Mouse (Mus musculus) liver, embryonic 11.5 days (tissue): ENCODE measurements around the gene Atp1a4. TPM values are rescaled to one million over a fixed set of nuclear protein-coding genes. Genes with fewer than 3 reads are reported as not detected.
A peak's percentile ranks its signal among the peaks of the same experiment; 100 is the strongest.

Experiments
- ATAC-seq: fragments of 200-750 bp; cut with Nextera tagmentation; replicated peaks from 2 replicates; pipeline ENCODE4 v1.8.0; 2017; ENCODE audit warnings: moderate number of reproducible peaks, mild to moderate bottlenecking, moderate TSS enrichment, moderate library complexity; ENCODE audit not compliant: low FRiP score
- DNase-seq: peaks from one replicate; pipeline ENCODE4 v3.0.0-alpha.2; 2017; ENCODE audit warnings: low spot score
- H3K27ac ChIP-seq: fragments of 300-500 bp; sonication (generic); 2 replicates; pipeline ENCODE4 v1.5.1; 2014; ENCODE audit warnings: mild to moderate bottlenecking, low read depth, low read length, control low read depth
- H3K27me3 ChIP-seq: fragments of 300-500 bp; sonication (generic); replicated peaks from 2 replicates; pipeline ENCODE4 v1.6.1; 2014; ENCODE audit warnings: low read length, mixed read lengths; ENCODE audit not compliant: control insufficient read depth, insufficient read depth
- H3K36me3 ChIP-seq: fragments of 300-500 bp; sonication (generic); 2 replicates; pipeline ENCODE4 v1.6.1; 2014; ENCODE audit warnings: mild to moderate bottlenecking, low read length, moderate library complexity, mixed read lengths; ENCODE audit not compliant: control insufficient read depth, insufficient read depth
- H3K4me1 ChIP-seq: fragments of 300-500 bp; sonication (generic); replicated peaks from 2 replicates; pipeline ENCODE4 v1.6.1; 2014; ENCODE audit warnings: low read length, mixed read lengths; ENCODE audit not compliant: control insufficient read depth, insufficient read depth
- H3K4me2 ChIP-seq: fragments of 300-500 bp; sonication (generic); 2 replicates; pipeline ENCODE4 v1.6.1; 2014; ENCODE audit warnings: mild to moderate bottlenecking, control low read depth, moderate library complexity
- H3K4me3 ChIP-seq: fragments of 300-500 bp; sonication (generic); 2 replicates; pipeline ENCODE4 v1.5.1; 2014; ENCODE audit warnings: low read depth, low read length, control low read depth
- H3K9ac ChIP-seq: fragments of 300-500 bp; sonication (generic); 2 replicates; pipeline ENCODE4 v1.6.1; 2014; ENCODE audit warnings: low read depth, low read length, control low read depth
- H3K9me3 ChIP-seq: fragments of 300-500 bp; sonication (generic); 2 replicates; pipeline ENCODE4 v1.6.1; 2016; ENCODE audit warnings: low read length, inconsistent platforms, mixed read lengths; ENCODE audit not compliant: control insufficient read depth
- WGBS: fragments of 180-500 bp; shearing (Covaris S2); extraction: QIAGEN DNeasy Blood & Tissue Kit; methylation state at CpG from one replicate; pipeline ENCODE4 v1.1.7; 2014; 5-methylcytosine and 5-hydroxymethylcytosine counted together
- polyA plus RNA-seq: library from polyadenylated mRNA; unstranded; fragments of >200 nt; fragmentation: Nextera tagmentation; extraction: Ambion mirVana; gene quantifications from 2 replicates; pipeline ENCODE4 v1.2.1, GENCODE M21; 2014

Atp1a4 gene
- polyA plus RNA-seq, 1 experiment from 2014 or later = not detected

- no peaks in the 10 kb centered on the region for H3K27me3 ChIP-seq
- H3K27ac ChIP-seq = no peak within 1 kb of the TSS; the same call in 1 of the 2 replicates
- no peaks in the 10 kb centered on the region for H3K9me3 ChIP-seq
- no peak for ATAC-seq
- H3K4me1 ChIP-seq = peaks cover 3% of the 10 kb centered on the region
- H3K9ac ChIP-seq = no peak within 1 kb of the TSS
- DNase-seq = no peak
- no peak within 1 kb of the TSS for H3K4me3 ChIP-seq
- 83% methylated on average over 19 of the region's 19 CpGs for WGBS
- H3K36me3 ChIP-seq = no peaks in the 10 kb centered on the region
- no peak within 1 kb of the TSS for H3K4me2 ChIP-seq
Observed at GRCm38 (mm10) chr1:172219451-172220406, 38.5 kb downstream of the Atp1a4 start, which contains the start of gene Casq1. TSS of gene Casq1 (minus strand) at chr1:172219868.

GRCm38 (mm10) chr1:172218164-172218910 lies 39.9 kb downstream of the Atp1a4 start:
- Histone ChIP-seq H3K9ac (no peak overlapping the region), H3K4me2 (no peak overlapping the region)
- DNase-seq = no peak

GRCm38 (mm10) chr1:172217148-172217547 lies 41.1 kb downstream of the Atp1a4 start:
- H3K9ac ChIP-seq = peak overlapping the region; percentile 38; the same call in 1 of the 2 replicates
- H3K4me2 ChIP-seq = peak overlapping the region; percentile 55
- no peaks in the 10 kb centered on the region for H3K27me3 ChIP-seq
- peak overlapping the region; percentile 38; the same call in 1 of the 2 replicates for H3K27ac ChIP-seq
- peaks cover 3% of the 10 kb centered on the region for H3K4me1 ChIP-seq
- under 1% methylated on average over 5 of the region's 5 CpGs for WGBS
- peak; percentile 82 for ATAC-seq
- H3K4me3 ChIP-seq = peak overlapping the region; percentile 27; the same call in 1 of the 2 replicates
- no peaks in the 10 kb centered on the region for H3K36me3 ChIP-seq
- DNase-seq = peak; percentile 92
- H3K9me3 ChIP-seq = no peaks in the 10 kb centered on the region

More at GRCm38 (mm10) chr1:172218164-172218910, 39.9 kb downstream of the Atp1a4 start:
- no peaks in the 10 kb centered on the region for H3K36me3 ChIP-seq
- H3K4me1 ChIP-seq = peaks cover 3% of the 10 kb centered on the region
- H3K27ac ChIP-seq = no peak overlapping the region
- no peak overlapping the region for H3K4me3 ChIP-seq
- no peaks in the 10 kb centered on the region for H3K9me3 ChIP-seq
- no peaks in the 10 kb centered on the region for H3K27me3 ChIP-seq
- ATAC-seq = no peak
- WGBS = 67% methylated on average over 15 of the region's 15 CpGs

- no peak overlapping the region for H3K4me3 ChIP-seq
- no peak overlapping the region for H3K9ac ChIP-seq
- H3K4me2 ChIP-seq = no peak overlapping the region
- DNase-seq (no peak), ATAC-seq (no peak)
- WGBS = 63% methylated on average over 3 of the region's 3 CpGs
- peaks cover 3% of the 10 kb centered on the region for H3K4me1 ChIP-seq
- no peak overlapping the region for H3K27ac ChIP-seq
- no peaks in the 10 kb centered on the region for H3K9me3 ChIP-seq
- H3K27me3 ChIP-seq = no peaks in the 10 kb centered on the region
- H3K36me3 ChIP-seq = no peaks in the 10 kb centered on the region
Observed at GRCm38 (mm10) chr1:172214748-172215147, 43.5 kb downstream of the Atp1a4 start.

- no peak for DNase-seq
- no peak overlapping the region for H3K9ac ChIP-seq
Observed at GRCm38 (mm10) chr1:172213771-172214170, 44.4 kb downstream of the Atp1a4 start.

GRCm38 (mm10) chr1:172212776-172213175 lies 45.4 kb downstream of the Atp1a4 start:
- no peaks in the 10 kb centered on the region for H3K9me3 ChIP-seq
- WGBS = 50% methylated on average over 5 of the region's 5 CpGs
- H3K27ac ChIP-seq = no peak overlapping the region
- no peak overlapping the region for H3K4me2 ChIP-seq
- H3K36me3 ChIP-seq = no peaks in the 10 kb centered on the region
- H3K4me3 ChIP-seq = no peak overlapping the region
- no peak overlapping the region for H3K9ac ChIP-seq
- ATAC-seq = no peak
- no peak for DNase-seq
- no peaks in the 10 kb centered on the region for H3K27me3 ChIP-seq
- peaks cover 3% of the 10 kb centered on the region for H3K4me1 ChIP-seq

More at GRCm38 (mm10) chr1:172213771-172214170, 44.4 kb downstream of the Atp1a4 start:
- no peak overlapping the region for H3K4me2 ChIP-seq
- no peak overlapping the region for H3K27ac ChIP-seq
- no peak overlapping the region for H3K4me3 ChIP-seq
- no peaks in the 10 kb centered on the region for H3K9me3 ChIP-seq
- no peaks in the 10 kb centered on the region for H3K27me3 ChIP-seq
- H3K36me3 ChIP-seq = no peaks in the 10 kb centered on the region
- no peak for ATAC-seq
- H3K4me1 ChIP-seq = peaks cover 3% of the 10 kb centered on the region
- 79% methylated on average over 4 of the region's 4 CpGs for WGBS

GRCm38 (mm10) chr1:172207111-172207584 lies 51.1 kb downstream of the Atp1a4 start:
- Histone ChIP-seq H3K27me3 (no peaks in the 10 kb centered on the region), H3K36me3 (no peaks in the 10 kb centered on the region), H3K4me1 (peaks cover 30% of the 10 kb centered on the region), H3K9ac (no peak overlapping the region), H3K9me3 (no peaks in the 10 kb centered on the region), H3K4me2 (peak overlapping the region; percentile 78), H3K4me3 (no peak overlapping the region), H3K27ac (no peak overlapping the region)
- DNase-seq (no peak), ATAC-seq (no peak)
- 33% methylated on average over 7 of the region's 7 CpGs for WGBS

- DNase-seq = peak; percentile 81
- peak; percentile 72 for ATAC-seq
- Histone ChIP-seq H3K27ac (peak within 1 kb of the TSS; percentile 62), H3K4me1 (peaks cover 33% of the 10 kb centered on the region), H3K4me3 (peak within 1 kb of the TSS; percentile 61), H3K4me2 (peak within 1 kb of the TSS; percentile 78), H3K27me3 (no peaks in the 10 kb centered on the region), H3K9ac (peak within 1 kb of the TSS; percentile 71), H3K36me3 (no peaks in the 10 kb centered on the region; the same call in 1 of the 2 replicates), H3K9me3 (no peaks in the 10 kb centered on the region)
- WGBS = 1% methylated on average over 39 of the region's 40 CpGs
Observed at GRCm38 (mm10) chr1:172206141-172206917, 51.9 kb downstream of the Atp1a4 start, which contains the start of gene Pea15a. TSS of gene Pea15a (minus strand) at chr1:172206804.
